Mouse (Mus musculus) spleen, postnatal 10 days (tissue): ENCODE results near the gene Mnat1.
"Not testable (repeated sequence)": the region's sequence is repeated elsewhere in the genome, so short reads cannot be mapped to it uniquely, and the experiment has no call there.

Experiments used
- DNase-seq, 2 experiments: peaks; one replicate each; pipeline ENCODE4 v3.0.0; 2021 to 2022; ENCODE audit warnings: low spot score in 2 of 2

Mnat1 gene

DNA sequence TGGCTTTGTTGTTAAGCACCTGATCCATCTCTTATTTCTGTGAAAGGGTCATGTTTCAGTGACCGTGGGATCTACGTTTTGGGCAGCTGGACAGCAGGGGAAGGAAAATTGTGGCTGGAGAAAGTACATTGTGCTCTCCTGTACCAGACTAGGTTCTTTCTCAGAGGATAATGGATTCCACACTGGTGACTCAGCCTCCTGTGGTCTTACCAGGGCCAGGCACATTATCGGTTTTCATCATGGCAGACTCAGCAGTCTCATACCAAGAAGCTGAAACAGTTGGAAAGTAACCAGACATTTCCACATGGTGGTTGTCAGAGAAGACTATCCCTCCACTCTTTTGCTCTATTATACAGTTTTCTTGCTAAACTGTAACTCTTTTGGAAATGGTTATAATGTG is 23.7 kb downstream of the Mnat1 start:
- no peak for DNase-seq

DNA sequence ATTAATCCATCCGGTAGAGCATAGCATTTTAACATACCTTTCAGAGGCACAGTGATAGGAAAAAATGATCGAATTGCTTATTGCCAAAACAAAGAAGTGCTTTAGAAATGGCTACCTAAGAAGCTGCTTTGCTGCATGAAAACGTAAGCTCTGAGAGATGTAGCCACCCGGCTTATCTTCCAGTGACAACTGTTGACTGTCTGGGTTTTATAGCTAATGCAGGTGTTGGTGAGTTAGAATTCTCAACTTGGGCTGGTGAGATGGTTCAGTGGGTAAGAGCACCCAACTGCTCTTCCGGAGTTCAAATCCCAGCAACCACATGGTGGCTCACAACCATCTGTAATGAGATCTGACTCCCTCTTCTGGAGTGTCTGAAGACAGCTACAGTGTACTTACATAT is 27.5 kb downstream of the Mnat1 start:
- DNase-seq, result not testable (repeated sequence)

DNA sequence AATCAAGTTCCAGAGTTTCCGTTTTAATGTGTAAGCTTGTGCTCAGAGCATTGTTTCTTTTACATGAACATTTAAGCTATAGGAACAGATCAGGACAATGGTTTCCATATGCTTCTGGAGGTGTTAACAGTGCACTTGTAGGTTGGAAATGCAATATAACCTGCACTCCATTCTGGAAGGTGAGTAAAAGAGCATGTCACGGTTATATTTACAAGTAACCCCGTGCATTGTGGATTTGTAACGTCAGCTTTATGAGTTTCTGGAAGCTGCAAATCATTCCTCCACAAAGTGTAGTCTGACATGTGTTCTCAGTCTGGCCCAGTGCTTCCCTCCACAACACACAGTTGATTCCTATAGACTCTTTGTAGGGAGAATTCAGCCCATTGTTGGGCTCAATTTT is 30.6 kb downstream of the Mnat1 start:
- DNase-seq, result no peak

DNA sequence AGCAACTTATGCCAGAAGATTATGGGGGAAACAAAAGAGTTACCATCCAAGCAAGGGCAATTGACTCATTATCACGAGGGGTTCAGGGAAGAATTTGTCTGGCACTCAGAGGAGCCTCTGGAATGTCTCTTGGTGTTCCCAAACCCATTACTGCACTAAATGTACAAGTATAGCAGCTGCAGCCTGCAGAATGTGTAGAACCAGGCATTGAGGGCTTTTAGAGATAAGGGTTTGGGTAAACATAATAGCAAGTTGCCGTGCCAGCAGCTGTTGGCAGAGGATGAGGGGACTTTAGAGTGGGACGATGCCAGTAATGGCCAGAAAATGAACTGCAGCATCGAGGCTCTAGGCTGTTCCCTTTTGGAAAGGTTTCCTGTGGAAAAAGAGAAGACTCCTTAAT is 36.8 kb downstream of the Mnat1 start:
- no peak for DNase-seq

DNA sequence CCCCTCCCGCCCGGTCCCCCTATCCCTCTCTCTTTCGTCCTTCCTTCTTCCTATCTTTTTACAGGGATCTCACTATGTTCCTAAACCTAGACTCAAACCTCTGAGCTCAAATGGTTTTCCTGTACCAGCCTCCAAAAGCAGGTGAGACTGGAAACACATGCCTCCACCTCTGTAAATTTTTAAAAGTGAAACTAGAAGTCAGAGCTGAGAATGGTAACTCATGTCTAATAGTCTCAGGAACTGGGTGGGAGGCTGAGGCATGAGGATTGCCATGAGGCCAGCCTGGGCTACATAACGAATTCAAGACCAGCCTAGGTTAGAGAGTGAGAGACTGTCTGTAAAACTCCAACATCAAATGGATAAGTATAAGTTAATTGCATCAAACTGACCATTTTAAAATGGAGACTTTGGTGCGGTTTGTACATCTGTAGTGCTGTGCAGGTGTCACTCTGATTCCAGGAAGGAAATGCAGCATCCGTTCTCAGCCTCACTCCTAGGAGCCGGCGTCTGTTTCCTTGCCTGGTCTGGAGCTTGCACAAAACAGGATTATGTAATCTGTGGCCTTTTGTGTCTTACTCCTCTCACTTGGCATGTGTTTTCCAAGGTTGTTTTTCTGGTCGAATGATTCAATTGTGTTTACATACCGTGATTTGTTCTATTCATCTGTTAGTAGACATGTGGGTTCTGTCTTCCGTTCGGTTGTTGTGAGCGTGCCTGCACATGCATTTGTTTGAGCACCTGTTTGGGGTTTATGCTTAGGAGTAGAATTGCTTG is 39.1 kb downstream of the Mnat1 start:
- no peak for DNase-seq

DNA sequence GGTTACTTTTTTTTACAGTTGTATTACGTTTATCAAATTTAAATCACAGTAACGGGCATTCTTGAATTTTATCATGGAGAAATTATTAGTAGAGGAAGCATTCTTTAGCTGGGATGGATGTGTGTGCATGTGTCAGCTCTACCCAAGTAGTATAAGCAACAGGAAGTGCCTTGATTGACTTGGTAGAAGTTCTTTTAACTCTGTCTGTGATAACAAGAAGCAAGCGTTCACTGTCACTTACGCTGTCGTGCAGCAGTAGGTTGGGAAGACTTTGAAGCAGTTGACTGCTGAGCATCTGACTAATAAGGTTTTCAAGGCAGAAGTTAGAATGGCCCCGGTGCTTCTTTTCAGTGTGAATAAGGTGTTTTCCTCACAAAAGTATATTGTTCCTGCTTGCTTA is 47.3 kb downstream of the Mnat1 start:
- DNase-seq, result no peak

DNA sequence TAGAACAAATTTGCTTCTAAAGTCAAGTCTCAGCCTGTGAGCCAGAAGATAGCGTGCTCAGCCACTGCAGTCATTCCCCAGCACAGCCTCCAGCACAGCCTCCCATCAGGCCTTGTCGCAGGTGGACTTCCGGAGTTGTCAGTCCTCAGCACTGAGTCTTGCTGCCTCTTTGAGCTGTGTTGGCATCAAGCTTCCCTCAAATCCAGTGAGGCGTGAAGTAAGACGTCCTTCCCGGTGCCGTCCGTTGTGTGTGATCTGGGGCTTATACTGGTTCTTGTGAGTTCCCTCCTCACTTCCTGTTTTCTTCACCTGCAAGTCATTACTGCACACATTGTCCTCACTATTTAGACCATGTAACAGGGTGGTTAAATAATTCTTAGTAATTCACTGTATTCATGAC is 60.4 kb downstream of the Mnat1 start:
- DNase-seq, result no peak

DNA sequence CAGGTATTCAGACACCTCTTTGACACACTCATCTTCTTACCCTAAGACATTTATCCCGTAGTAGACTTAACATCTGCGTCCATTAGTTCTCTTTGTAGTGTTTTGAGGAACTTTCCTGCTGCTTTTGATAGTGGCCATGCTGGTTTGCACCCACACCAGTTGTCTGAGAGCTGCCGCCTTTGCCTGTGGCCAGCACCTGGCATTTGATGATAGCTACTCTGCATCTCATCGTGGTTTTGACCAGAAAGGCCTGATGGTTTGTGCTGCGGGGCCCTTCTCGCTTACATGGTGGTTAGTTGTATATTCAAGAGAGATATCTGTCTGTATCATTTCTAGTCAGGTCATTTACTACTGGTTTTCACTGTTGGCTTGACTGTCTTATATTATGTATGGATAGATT is 73.8 kb downstream of the Mnat1 start:
- no peak for DNase-seq

DNA sequence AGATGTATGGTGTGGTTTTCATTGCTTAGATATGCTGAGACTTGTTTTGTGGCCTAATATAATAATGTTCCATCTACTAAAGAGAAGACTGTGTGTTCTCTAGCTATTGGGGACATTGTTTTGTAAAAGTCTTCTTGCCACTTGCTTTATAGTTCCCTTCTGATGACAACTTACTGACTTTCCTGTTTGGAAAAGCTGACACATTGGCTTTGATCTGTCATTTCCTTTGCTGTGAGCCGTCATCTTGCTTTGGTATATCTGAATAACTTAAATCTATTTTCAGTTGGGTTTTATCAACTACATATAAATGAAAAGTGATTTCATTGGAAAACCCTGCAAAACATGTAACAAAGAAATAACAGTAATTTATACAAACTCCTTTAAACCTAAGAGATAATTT is 74.9 kb downstream of the Mnat1 start:
- DNase-seq, result no peak

DNA sequence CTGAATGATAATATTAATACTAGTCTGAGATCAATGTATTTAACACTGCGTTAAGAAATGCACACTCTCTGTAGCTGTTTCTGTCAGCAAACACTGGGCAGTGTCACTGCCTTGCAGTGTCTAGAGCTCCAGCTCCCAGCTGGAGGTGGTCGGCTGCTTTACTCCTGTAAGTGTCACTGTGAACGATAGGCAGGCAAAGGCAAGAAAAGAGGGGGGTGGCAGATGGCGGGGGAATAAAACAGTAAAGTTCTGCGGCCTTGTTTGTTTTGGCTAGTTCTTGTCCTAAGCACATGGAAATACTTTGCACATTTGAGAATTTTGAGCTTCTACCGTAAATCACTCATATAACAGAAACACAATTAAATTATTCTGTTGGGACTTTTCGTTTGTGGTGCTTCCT is 75.9 kb downstream of the Mnat1 start:
- no peak for DNase-seq

DNA sequence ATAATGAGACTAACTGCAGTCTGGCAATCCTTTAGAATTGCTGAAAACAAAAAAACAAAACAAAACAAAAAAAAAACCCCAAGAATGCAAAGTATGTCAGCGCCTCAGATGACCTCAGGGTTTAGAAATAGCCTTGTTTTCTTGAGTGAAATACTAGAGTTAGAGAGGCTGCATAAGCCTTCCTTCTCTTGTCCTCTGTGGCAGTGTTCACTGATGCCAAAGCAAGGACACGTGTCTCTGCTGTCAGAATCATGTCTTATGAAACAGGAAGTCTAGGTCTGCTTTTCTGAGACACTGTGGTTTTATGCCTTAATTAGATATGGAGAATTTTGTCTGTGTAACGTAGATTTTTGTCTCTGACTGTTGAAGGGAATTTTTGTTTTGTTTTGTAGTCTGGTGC is 78.1 kb downstream of the Mnat1 start:
- DNase-seq, result no peak

DNA sequence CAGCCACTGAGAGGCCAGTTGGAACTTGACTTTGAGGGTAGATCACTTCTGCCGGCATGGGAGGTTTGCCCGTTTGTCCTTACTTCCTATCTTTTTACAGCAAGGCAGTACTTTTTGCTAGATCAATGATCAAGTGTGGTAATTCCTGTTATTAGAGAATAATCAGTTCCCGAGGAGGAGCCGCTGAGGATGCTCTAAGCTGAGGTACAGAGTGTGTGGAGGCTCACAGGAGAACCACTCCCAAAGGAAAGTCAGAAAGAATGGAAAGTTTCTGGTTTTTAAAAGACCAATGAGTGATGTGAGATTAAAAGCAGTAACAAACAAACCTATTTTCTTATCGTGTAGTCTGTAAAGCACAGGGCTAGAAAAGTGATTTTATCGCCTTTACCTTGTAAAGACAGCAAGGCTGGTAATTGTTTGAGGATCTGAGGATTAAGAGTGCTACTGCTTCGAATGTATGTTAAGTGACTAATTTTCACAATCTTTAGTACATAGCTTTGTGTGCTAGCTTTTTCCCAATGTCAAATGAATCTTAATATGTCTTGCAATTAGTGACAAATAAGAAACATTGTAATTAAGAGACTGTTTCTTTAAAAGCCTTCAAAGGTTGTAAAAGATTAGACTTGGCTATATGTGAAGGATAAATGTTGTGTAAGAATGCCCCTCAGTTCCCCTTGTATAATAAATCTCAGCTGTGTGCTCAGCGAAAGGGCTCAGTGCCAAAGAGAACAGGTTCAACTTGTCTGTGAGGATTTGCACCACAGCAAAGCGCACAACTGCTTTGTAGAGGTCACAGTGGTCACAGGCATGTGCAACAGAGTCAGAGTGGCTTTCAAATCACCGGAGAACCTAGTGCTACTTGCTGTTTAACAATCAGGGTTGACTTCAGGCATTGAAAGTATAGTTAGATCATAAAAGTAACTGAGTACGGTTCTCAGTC is 82.5 kb downstream of the Mnat1 start:
- no peak for DNase-seq

DNA sequence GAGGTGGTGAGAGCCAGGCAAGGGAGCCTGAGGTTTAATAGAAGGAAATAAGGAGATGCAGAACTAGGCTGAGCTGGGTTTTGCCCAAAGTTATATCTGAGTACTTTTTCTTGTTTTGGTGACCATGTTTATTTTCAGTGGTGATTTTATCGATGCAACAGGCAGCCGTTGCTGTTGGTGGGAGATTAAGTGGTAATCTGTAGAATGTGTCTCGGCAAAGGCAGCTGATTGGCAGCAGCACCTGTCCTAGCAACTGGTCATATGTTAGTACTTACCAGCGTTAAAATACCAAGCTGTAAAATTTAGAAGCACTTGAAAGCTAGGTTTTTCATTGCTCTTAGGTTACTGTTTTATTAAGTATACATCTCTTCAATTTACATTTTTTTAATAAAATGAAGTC is 83.5 kb downstream of the Mnat1 start:
- DNase-seq, result no peak

DNA sequence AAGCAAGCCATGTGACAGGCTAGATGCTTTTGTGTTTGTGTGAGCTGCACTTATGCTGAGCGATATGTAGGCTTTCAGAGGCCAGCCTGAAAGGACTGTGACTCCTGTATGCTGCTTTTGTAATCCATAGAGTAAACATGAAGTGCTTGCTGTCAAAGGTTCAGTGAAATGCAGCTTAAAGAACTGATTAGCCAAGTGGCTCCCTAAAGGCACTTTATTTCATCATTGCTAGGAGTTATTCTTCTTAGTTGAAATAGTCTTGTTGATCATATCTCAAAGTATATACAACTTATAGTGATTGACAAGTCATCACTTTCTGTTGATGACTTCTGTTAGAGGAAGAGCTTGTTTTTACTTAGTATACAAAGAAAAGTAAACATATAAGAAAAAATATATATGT is 83.9 kb downstream of the Mnat1 start:
- no peak for DNase-seq

DNA sequence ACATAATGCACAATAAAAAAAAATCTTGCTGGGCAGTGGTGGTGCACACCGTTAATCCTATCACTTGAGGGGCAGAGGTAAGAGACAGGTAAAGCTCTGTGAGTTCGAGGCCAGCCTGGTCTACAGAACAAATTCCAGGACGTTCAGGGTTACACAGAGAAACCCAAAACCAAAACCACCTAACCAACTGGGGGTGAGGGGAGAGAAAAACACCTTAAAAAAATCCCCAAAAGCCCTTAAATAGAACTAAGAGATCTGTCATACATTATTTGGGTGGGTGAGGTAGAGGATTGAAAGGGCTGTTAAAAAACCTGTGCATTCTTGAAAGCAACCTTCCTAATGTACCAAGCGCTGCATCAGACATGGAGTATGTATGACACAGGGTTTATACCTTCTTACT is 85.0 kb downstream of the Mnat1 start:
- no peak for DNase-seq

DNA sequence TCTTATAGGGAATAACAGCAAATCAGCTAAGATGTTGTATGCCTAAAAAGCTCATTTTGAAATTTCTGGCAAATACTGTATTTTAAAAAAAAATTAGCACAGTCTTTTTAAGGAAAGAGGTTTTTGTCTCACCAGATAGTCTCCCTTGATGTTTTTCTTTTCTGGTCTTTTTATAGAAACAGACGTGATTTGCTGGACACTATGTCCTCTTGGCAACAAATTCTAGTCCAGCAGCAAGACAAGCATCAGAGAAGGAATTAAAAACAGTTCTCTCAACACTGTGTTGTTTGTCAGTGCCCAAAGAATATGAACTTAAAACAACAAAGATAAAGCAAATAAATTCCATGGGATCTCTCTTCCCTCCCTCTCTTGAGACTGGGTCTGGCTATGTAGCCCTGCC is 85.6 kb downstream of the Mnat1 start:
- no peak for DNase-seq

DNA sequence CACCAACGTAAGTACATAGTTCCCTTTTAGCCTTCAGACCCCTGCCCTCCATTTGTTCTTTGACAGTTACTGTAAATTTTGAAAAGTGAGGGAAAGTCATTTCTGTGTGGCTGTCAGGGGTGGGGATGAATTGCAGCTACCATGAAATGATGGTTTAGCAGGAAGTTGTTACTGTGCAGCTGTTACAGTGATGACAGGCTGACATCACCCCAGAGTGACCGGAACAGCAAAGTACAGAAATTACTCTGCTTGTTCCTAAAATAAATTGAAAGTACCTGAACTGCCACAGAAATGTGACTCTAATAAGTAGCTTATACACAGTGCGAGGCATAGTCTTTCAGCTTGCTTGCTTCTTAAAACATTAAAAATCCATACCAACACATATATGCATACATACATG is 86.9 kb downstream of the Mnat1 start:
- DNase-seq, result no peak

DNA sequence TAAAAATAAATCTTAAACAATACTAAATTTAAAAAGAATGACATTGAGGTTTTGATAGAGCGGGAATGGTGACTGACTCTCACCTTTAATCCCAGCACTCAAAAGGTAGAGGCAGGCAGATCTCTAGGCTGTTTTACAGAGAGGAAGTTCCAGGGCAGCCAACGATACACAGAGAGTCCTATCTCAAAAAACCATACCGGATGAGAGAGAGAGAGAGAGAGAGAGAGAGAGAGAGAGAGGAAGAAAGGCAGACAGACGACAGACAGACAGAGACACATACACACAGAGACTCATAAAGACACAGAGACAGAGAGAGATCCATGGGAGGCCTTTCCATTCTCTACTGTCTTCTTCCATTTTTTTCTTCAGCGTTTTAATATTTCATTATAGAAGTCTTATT is 92.3 kb downstream of the Mnat1 start:
- DNase-seq, result no peak

DNA sequence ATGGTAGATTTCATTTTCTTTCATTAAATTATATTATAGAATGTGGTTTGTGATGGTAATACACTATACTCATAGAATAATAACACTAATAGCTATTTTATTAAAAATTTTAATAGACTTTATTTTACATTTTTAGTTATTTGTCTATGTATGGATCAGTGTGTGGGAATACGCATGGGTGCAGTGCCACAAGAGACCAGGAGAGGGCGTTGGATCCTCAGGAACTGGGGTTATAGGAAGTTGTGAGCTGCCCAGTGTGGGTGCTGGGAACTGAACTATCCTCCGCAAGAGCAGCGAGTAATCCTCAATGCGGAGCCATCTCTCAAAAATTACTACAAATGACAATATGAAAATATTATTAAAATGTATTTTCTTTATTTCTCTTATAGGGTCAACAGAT is 95.1 kb downstream of the Mnat1 start:
- no peak for DNase-seq

DNA sequence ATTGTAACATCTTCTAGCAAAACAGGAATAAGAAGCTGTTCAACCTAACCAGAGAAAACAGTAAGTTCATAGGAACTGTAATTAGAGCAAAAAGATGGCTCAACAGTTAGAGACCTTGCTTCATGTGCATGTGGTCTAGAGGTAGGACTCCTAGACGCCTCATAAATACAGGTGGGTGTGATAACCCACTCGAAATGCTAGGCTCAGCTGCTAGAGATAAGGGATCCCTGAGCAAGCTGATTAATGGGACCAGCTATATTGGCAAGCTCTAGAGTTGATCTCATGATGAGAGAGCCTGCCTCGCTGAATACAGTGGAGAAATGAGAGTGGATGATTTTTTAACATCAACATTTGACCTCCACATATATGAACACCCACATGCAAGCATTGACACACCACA is 97.7 kb downstream of the Mnat1 start:
- no peak for DNase-seq

DNA sequence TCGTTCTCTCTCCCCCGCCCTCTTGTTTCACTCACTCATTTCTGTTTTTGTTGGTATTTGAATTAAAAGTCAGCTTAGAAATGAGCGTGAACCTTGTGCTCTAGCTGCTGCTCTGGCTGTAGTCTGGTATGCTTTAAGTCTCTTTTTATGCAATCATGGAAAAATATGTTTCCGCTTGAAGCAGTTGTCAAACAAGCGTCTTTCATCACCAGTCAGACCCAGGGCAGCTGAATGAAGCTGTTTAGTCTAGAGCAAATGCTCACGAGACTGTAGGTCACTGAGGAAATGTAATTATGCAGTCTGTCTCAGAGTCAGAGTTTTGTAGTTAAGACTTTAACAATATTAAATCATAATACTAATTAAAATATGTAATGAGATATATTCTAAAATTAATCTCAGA is 100.4 kb downstream of the Mnat1 start:
- no peak for DNase-seq

DNA sequence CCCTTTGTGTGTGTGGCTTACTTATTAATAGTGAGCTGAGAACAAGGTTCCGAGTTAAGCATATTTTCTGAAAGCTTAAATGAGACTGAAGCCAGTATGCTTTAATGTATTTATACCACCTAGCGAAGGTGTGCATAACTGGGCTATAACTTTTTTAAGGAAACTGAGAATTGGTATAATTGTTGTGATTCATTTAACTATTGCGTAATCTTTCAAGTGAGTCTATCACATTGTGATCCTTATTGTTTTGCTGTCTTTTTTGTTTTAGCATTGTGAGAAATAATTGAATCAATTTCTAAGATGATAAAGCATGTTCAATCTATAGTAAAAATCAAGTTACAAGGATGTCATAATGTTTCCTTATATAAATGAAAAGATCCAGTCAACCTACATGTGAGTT is 104.9 kb downstream of the Mnat1 start:
- DNase-seq, result no peak

DNA sequence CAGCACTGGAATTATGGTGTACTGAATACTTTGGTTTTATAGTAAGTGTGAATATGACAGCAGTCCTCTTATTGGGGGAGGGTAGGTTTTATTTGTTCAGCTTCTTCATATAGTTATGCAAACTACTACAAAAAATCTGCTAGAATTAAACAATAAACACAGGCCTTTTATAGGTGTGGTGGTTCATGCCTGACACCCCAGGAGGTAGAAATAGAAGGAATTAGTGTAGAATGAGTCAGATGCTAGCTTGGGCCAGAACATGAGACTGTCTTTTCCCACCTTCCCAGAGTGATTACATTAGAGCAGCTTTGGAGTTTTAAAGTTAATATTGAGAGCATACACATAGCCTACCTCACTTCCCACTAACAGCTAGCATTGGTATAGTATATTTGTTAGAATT is 106.7 kb downstream of the Mnat1 start:
- DNase-seq, result no peak
